Mouse (Mus musculus): ENCODE measurements around the gene Abcc5.

DNA sequence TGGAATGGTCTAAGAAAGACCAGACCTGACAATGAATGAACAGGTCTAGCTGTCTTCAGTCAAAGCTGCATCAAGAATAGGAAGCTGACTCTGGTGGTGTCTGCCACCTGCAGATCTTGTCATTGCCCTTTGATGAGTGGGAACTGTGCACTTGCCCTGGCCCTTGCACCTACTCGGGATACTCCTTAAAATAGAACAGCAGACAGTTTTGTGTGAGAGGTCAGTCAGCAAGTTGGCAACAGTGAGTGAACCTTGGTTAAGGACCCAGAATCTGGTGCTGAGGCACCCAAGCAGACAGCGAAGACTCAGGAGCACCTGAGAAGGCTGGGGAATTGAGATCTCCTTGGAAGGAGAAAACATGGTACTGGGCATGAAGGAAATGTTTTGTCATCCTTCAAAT is 16.7 kb upstream of the Abcc5 start:
- TF ChIP-seq POLR2A (IDR thresholded peaks at IDR 0.05; ENCODE audit: low read depth, low read length) (no peak), CTCF (IDR thresholded peaks at IDR 0.05; ENCODE audit: extremely low read depth, insufficient read length, insufficient replicate concordance, low read depth, low read length) (no peak)
